Mouse (Mus musculus): ENCODE measurements at regions not wholly inside any gene's neighbourhood (a gene's known extent, or its start where the extent isn't known, plus 50 kb on each side); places are given as distances from the start of the nearest gene placed in this dataset.

DNA sequence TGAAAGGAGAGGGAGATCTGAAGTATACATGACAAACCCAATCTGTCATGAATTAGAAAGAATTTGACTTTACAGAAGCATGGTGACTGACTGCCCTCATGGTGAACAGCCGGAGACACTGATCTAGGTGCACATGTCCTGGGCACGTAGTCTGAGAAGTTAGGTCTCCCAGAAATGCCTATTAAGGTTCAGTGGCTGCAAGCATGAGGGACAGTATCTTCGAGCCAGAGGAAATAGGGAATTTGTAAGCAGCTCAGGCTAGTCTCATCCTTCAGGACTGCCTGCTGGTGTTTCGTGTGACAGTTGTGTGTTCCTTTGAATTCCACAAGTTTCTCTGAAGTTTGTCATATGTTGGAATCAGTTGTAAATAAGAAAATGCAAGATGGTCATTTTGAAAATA lies 189.2 kb upstream of the Ttc29 start:
- H3K4me3 ChIP-seq (replicated peaks), result no peak overlapping the region
- no peaks in the 10 kb centered on the region for H3K27me3 ChIP-seq (replicated peaks)
- no peaks in the 10 kb centered on the region for H3K4me1 ChIP-seq
- H3K9me3 ChIP-seq, result no peaks in the 10 kb centered on the region
- TF ChIP-seq GATA1 (IDR thresholded peaks at IDR 0.05; ENCODE audit: borderline replicate concordance, low read length), result no peak
- no peaks in the 10 kb centered on the region for H3K36me3 ChIP-seq (replicated peaks; ENCODE audit: low read length)

- Histone ChIP-seq H3K9me3 (no peaks in the 10 kb centered on the region), H3K4me1 (no peaks in the 10 kb centered on the region), H3K27me3 (replicated peaks) (no peaks in the 10 kb centered on the region), H3K4me3 (replicated peaks) (no peak overlapping the region), H3K36me3 (replicated peaks; ENCODE audit: low read length) (no peaks in the 10 kb centered on the region)
- TF ChIP-seq FLI1 (IDR thresholded peaks at IDR 0.05; ENCODE audit: low read length) (no peak), GATA1 (IDR thresholded peaks at IDR 0.05; ENCODE audit: borderline replicate concordance, low read length) (no peak)
Measured at GRCm38 (mm10) chr8:78024964-78025363, 188.1 kb upstream of the Ttc29 start.

DNA sequence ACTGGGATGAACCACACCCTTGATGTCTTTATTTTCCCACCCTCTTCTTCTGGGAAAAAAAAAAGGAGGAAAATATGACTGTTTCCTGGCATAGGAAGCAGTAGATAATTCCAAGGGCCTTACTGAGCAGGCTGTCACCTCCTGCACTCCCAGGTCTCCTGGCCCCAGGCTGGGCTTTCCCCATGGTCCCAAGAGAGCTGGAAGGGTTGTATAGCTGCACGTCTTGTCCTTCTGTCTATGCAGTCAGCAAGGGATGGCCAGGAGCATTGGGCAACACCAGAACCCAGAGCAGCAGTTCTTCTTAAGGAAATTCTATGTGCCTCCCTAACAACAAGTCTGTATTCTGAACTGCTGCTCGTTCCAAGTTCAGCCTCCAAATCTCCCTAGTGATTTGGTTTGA lies 185.7 kb upstream of the Ttc29 start:
- Histone ChIP-seq H3K9me3 (no peaks in the 10 kb centered on the region), H3K4me1 (no peaks in the 10 kb centered on the region), H3K4me3 (replicated peaks) (no peak overlapping the region), H3K36me3 (replicated peaks; ENCODE audit: low read length) (no peaks in the 10 kb centered on the region), H3K27me3 (replicated peaks) (no peaks in the 10 kb centered on the region)
- no peak for TF ChIP-seq FLI1 (IDR thresholded peaks at IDR 0.05; ENCODE audit: low read length)
- no peak for TF ChIP-seq GATA1 (IDR thresholded peaks at IDR 0.05; ENCODE audit: borderline replicate concordance, low read length)

GRCm38 (mm10) chr8:78028928-78029327 lies 184.2 kb upstream of the Ttc29 start:
- H3K4me3 ChIP-seq (replicated peaks), result no peak overlapping the region
- H3K27me3 ChIP-seq (replicated peaks), result no peaks in the 10 kb centered on the region
- H3K36me3 ChIP-seq (replicated peaks; ENCODE audit: low read length), result no peaks in the 10 kb centered on the region
- no peaks in the 10 kb centered on the region for H3K9me3 ChIP-seq
- TF ChIP-seq GATA1 (IDR thresholded peaks at IDR 0.05; ENCODE audit: borderline replicate concordance, low read length) (no peak), FLI1 (IDR thresholded peaks at IDR 0.05; ENCODE audit: low read length) (no peak)
- no peaks in the 10 kb centered on the region for H3K4me1 ChIP-seq

DNA sequence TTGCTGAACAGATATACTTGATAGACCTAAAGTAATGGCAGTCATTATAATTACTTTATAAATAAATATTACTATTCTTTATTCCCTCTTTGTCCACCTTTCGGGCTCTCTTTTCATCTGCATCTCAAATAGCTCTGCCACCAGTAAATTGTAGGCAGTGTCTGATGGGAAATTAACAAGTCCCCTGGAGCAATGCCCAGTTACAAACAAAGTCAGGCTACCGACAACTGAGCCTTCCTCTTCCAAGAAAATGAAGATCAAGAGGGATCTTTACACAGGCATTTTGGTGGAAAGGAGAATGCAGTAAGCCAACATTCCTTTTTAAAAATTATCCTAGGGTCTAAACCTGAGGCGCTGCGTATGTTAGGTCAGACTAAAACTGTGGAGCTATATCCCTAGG lies 181.3 kb upstream of the Ttc29 start:
- 0 out of 2 replicates have a peak, but pooled peaks cover 3% of the 10 kb centered on the region for H3K9me3 ChIP-seq
- no peaks in the 10 kb centered on the region for H3K36me3 ChIP-seq (replicated peaks; ENCODE audit: low read length)
- H3K4me3 ChIP-seq (replicated peaks), result no peak overlapping the region
- H3K4me1 ChIP-seq, result no peaks in the 10 kb centered on the region
- H3K27me3 ChIP-seq (replicated peaks), result no peaks in the 10 kb centered on the region
- TF ChIP-seq FLI1 (IDR thresholded peaks at IDR 0.05; ENCODE audit: low read length), result no peak
- TF ChIP-seq GATA1 (IDR thresholded peaks at IDR 0.05; ENCODE audit: borderline replicate concordance, low read length), result no peak

GRCm38 (mm10) chr8:78034687-78035086 lies 178.4 kb upstream of the Ttc29 start:
- no peaks in the 10 kb centered on the region for H3K27me3 ChIP-seq (replicated peaks)

DNA sequence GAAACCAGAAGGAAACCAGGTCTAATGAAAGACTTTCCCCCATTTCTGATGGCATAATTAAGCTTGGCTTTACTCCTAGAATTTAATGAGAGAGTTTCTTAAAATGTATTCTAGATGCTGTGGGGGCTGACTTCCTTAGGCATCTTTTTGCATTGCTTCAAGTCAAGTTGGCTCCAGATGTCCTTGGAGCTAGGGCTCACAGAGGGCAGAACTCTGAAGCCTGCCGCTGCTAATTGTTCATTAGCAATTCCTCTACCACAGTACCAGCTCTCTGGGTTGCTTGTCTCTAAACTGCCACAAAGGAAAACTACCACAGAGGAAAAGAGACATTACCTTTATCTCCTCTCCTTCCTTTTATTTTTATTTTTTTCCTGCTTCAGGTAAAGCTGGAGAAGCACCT lies 175.9 kb upstream of the Ttc29 start:
- Histone ChIP-seq H3K4me3 (replicated peaks) (no peak overlapping the region), H3K27me3 (replicated peaks) (no peaks in the 10 kb centered on the region), H3K4me1 (no peaks in the 10 kb centered on the region), H3K9me3 (0 out of 2 replicates have a peak, but pooled peaks cover 3% of the 10 kb centered on the region), H3K36me3 (replicated peaks; ENCODE audit: low read length) (no peaks in the 10 kb centered on the region)
- TF ChIP-seq GATA1 (IDR thresholded peaks at IDR 0.05; ENCODE audit: borderline replicate concordance, low read length), result no peak
- TF ChIP-seq FLI1 (IDR thresholded peaks at IDR 0.05; ENCODE audit: low read length), result no peak

More at GRCm38 (mm10) chr8:78034687-78035086, 178.4 kb upstream of the Ttc29 start:
- no peaks in the 10 kb centered on the region for H3K4me1 ChIP-seq
- 0 out of 2 replicates have a peak, but pooled peaks cover 3% of the 10 kb centered on the region for H3K9me3 ChIP-seq
- H3K36me3 ChIP-seq (replicated peaks; ENCODE audit: low read length), result no peaks in the 10 kb centered on the region
- TF ChIP-seq GATA1 (IDR thresholded peaks at IDR 0.05; ENCODE audit: borderline replicate concordance, low read length) (no peak), FLI1 (IDR thresholded peaks at IDR 0.05; ENCODE audit: low read length) (no peak)
- no peak overlapping the region for H3K4me3 ChIP-seq (replicated peaks)

GRCm38 (mm10) chr8:78046691-78047090 lies 166.4 kb upstream of the Ttc29 start:
- TF ChIP-seq FLI1 (IDR thresholded peaks at IDR 0.05; ENCODE audit: low read length), result no peak
- TF ChIP-seq GATA1 (IDR thresholded peaks at IDR 0.05; ENCODE audit: borderline replicate concordance, low read length), result no peak
- Histone ChIP-seq H3K4me1 (no peaks in the 10 kb centered on the region), H3K27me3 (replicated peaks) (no peaks in the 10 kb centered on the region), H3K9me3 (peaks cover 22% of the 10 kb centered on the region), H3K36me3 (replicated peaks; ENCODE audit: low read length) (no peaks in the 10 kb centered on the region), H3K4me3 (replicated peaks) (no peak overlapping the region)

- TF ChIP-seq GATA1 (IDR thresholded peaks at IDR 0.05; ENCODE audit: borderline replicate concordance, low read length) (no peak), FLI1 (IDR thresholded peaks at IDR 0.05; ENCODE audit: low read length) (no peak)
- no peak overlapping the region for H3K4me3 ChIP-seq (replicated peaks)
- peaks cover 7% of the 10 kb centered on the region; the same call in 1 of the 2 replicates for H3K9me3 ChIP-seq
- H3K4me1 ChIP-seq, result no peaks in the 10 kb centered on the region
- H3K36me3 ChIP-seq (replicated peaks; ENCODE audit: low read length), result no peaks in the 10 kb centered on the region
- no peaks in the 10 kb centered on the region for H3K27me3 ChIP-seq (replicated peaks)
Measured at GRCm38 (mm10) chr8:78050768-78051167, 162.3 kb upstream of the Ttc29 start.

DNA sequence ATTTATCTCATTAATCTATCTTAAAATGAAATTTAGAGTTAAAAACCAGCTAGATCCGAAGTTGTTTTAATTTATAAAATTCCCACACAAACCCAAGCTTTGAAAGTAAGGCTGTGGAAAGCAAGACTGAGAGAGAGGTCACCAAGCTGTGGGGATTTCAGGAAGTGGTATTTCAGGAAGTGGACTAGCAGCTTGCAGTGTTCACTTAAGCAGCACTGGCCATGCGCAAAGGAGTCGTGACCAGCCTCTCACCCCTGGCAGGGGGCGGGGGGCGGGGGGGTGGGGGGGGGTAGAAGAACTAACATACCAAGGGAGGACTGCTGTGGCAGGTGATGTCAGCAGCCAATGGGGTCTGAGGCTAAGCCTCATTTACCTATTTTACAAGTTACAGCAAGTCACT lies 158.7 kb upstream of the Ttc29 start:
- no peak overlapping the region for H3K4me3 ChIP-seq (replicated peaks)
- no peaks in the 10 kb centered on the region for H3K27me3 ChIP-seq (replicated peaks)
- H3K4me1 ChIP-seq, result no peaks in the 10 kb centered on the region
- TF ChIP-seq FLI1 (IDR thresholded peaks at IDR 0.05; ENCODE audit: low read length) (no peak), GATA1 (IDR thresholded peaks at IDR 0.05; ENCODE audit: borderline replicate concordance, low read length) (no peak)
- no peaks in the 10 kb centered on the region for H3K36me3 ChIP-seq (replicated peaks; ENCODE audit: low read length)
- H3K9me3 ChIP-seq, result peaks cover 4% of the 10 kb centered on the region; the same call in 1 of the 2 replicates

GRCm38 (mm10) chr8:78054920-78055319 lies 158.2 kb upstream of the Ttc29 start:
- TF ChIP-seq FLI1 (IDR thresholded peaks at IDR 0.05; ENCODE audit: low read length) (no peak), GATA1 (IDR thresholded peaks at IDR 0.05; ENCODE audit: borderline replicate concordance, low read length) (no peak)
- no peaks in the 10 kb centered on the region for H3K4me1 ChIP-seq

More at GRCm38 (mm10) chr8:78054920-78055319, 158.2 kb upstream of the Ttc29 start:
- Histone ChIP-seq H3K27me3 (replicated peaks) (no peaks in the 10 kb centered on the region), H3K9me3 (peaks cover 4% of the 10 kb centered on the region; the same call in 1 of the 2 replicates), H3K4me3 (replicated peaks) (no peak overlapping the region), H3K36me3 (replicated peaks; ENCODE audit: low read length) (no peaks in the 10 kb centered on the region)

Data from megakaryocyte, embryonic 14.5 days (primary cell).